Mouse (Mus musculus) thymus, postnatal 36 days (tissue): ENCODE measurements around the gene Myl6b.

Source experiments
- DNase-seq, 2 experiments: peaks; one replicate each; pipeline ENCODE4 v3.0.0; 2022; ENCODE audit warnings: mixed read lengths in 2 of 2

The Myl6b gene

DNA sequence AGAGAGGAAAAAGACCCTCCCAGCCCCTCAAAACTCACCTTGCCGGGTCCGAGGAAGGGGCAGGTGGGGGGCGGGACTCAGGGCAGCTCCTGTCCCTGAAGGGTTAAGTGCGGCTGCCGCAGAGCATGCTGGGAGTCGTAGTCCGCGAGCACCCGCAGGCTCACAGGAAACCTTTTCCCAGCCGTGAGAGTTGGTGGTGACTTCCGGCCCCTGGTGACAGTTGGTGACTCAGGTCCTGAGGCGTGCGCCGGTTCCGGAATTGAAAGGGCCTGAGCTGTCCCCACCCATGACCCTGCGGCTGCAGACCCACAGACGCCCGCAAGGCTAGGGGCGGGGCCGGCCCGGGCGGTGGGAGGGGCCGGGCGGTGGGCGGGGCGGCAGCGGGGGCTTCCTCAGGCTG is at the start of gene Myl6b:
Gene Myl6b (minus strand): TSS at position 96 of the 400 bp plus-strand sequence.
- DNase-seq: peak; percentile 93 to 97

- peak; percentile 92 to 97 for DNase-seq
These were observed 49.0 kb upstream of the Myl6b start, which contains the start of gene Zc3h10 for GRCm38 (mm10) chr10:128547361-128548032. Gene Zc3h10 (minus strand): TSS chr10:128547774.

GRCm38 (mm10) chr10:128546787-128547186 is 48.3 kb upstream of the Myl6b start:
- no peak for DNase-seq

GRCm38 (mm10) chr10:128546361-128546760 is 47.9 kb upstream of the Myl6b start:
- no peak for DNase-seq

DNA sequence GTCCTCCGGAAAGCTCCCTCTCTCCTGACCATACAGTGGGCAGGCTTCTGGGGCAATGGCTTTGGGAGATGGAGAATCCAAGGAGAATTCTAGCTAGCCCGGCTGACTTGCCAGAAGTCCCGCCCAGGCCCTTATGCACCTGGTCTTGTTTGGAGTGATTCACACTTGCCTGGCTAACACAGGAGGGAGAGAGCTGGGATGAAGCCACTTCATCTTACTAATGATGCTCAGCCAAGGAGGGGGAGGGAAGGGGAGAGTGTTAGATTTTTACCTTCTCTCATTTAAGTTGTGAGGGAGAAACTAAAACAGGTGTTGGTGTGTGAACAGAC is 47.0 kb upstream of the Myl6b start:
- no peak for DNase-seq

GRCm38 (mm10) chr10:128544674-128545569 is 46.4 kb upstream of the Myl6b start:
- no peak for DNase-seq

- no peak for DNase-seq
These were observed 45.7 kb upstream of the Myl6b start for GRCm38 (mm10) chr10:128544151-128544657.

- no peak for DNase-seq
These were observed 44.6 kb upstream of the Myl6b start for GRCm38 (mm10) chr10:128543100-128543499.

- DNase-seq: no peak
These were observed 39.9 kb upstream of the Myl6b start for GRCm38 (mm10) chr10:128538340-128538870.

GRCm38 (mm10) chr10:128536266-128536940 is 37.9 kb upstream of the Myl6b start:
- peak; percentile 91 to 92 for DNase-seq

DNA sequence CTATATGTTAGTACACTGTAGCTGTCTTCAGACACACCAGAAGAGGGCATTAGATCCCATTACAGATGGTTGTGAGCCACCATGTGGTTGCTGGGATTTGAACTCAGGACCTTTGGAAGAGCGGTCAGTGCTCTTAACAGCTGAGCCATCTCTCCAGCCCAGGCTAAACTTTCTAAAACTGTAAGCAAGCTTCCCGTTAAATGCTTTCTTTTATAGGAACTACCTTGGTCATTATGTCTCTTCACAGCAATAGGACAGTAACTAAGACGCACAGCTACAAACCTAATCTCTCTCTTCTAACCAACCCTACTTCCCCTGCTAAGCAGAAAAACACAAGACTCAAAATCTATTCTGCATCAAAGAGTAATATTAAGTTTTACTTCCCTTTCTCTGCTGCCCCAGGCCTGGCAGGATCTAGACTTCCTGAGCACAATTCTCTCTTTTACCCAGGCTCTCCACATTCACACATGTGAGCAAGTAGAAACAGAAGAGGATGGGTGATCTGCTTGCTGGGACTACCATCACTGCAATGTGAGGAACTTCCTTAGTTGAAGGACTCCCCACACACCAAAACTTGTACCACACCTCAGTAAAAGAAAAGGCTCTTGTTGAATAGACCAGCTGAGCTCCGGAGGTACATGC is 37.3 kb upstream of the Myl6b start:
- no peak for DNase-seq

DNA sequence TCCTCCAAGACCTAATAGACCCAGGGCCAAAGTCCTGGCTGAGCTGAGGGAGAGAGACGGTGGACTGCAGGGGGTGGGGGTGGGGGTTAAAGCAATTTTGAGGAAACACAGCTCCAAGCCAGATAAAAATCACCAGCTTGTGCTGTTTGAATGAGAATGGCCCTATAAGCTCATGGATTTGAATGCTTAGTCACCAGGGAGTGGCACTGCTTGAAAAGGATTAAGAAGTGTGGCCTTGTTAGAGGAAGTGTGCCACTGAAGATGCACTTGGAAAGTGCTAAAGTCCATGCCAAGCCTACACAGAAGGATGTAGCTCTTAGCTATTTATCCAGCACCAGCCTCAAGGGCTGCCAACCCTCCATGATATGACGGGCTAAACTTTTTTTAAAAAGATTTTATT is 36.7 kb upstream of the Myl6b start:
- DNase-seq: no peak

GRCm38 (mm10) chr10:128526366-128527356 is 28.2 kb upstream of the Myl6b start:
- no peak for DNase-seq

GRCm38 (mm10) chr10:128525671-128526308 is 27.3 kb upstream of the Myl6b start, which contains the start of gene Esyt1:
Gene Esyt1 (minus strand): TSS chr10:128525871.
- peak; percentile 85 to 91 for DNase-seq

DNA sequence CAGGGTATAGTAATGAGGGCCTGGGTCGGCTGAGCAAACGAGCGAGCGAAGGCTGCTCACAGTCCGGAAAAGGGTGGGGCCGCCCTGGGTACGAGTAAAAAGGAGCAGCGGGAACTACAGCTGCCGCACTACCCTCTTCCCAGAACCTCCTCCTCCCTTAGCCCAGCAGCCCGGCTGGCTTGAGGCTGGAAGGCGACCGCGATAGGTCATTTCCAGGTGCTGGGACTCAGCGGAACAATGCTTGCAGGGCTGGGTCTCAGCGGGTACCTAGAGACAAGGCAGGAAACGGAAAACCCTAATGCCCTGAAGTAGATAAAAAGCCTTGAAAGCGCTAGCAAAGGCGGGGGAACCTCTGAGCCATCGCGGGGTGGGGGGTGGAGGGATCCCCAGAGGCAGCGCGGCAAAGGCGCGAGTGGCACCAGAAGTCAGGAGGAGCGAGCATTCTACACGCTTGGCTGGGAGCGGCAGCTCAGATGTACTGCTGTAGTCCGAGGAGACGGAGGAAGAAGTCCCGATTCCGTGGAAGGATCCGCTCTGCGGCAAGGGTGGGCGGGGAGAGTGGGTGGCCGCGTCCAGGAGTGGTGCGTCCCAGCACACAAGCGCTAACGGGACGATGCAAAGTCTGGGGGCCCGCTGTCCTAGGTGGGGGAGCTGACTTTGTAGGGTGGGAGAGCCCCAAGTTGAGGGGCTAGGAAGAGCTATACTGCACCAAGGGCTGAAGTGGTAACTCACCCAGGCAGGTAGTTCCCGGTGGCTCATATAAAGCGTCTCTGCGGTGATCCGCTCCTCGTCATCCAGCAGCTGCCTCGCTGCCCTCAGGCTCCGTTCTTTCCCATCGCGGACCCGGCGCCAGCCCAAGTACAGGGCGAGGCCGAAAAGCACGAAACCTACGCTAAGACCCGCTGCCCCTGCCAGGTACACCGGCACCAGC is 26.5 kb upstream of the Myl6b start:
- peak; percentile 77 for DNase-seq

- peak; percentile 42 to 47 for DNase-seq
These were observed 25.7 kb upstream of the Myl6b start for GRCm38 (mm10) chr10:128524111-128524731.

DNA sequence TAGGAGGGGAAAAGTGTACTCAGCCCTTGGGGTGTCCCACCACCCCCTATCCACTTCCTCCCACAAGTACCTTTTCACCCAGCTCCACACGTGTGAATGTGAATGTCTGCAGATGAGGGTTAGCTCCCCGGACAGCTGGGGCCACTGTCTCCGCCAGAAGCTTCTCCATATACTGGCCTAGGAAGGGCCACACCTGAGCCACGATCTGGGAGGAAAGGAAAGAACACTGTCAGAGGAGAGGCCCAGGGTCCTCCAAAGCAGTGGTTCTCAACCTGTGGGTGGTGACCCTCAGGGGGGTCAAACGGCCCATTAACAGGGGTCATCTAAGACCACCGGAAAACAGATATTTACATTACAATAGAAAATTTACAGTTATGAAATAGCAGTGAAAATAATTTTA is 23.9 kb upstream of the Myl6b start:
- no peak for DNase-seq

DNA sequence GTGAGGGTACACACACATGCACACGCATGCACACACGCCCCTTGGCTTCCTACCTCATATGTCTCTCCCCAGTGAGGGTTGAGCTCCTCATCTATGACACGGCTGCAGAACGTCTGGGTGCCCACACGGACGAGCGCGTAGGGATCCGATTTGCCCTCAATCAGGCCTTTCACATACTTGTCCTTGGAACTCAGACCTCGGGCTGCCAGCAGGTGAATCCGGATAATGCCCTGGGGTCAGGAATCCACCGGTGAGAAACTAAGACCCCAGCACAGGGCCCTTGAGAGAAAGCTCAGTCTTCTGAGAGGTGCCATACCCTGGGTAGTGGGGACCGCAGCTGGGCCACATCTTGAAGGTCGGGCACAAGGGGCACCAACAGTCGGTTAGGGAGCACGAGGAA is 22.1 kb upstream of the Myl6b start:
- no peak for DNase-seq

- DNase-seq: peak; percentile 55 to 58
These were observed 20.3 kb upstream of the Myl6b start for GRCm38 (mm10) chr10:128518833-128519232.
